Mouse (Mus musculus) kidney, adult 2 months (tissue): ENCODE data around the gene Fbxo47.

Source experiments
- CTCF ChIP-seq: fragments of 200-500 bp; conservative IDR thresholded peaks from 2 replicates; pipeline ENCODE4 v1.5.1; 2011; ENCODE audit warnings: low read depth, mild to moderate bottlenecking, control low read depth, low read length, moderate library complexity, mixed read lengths; ENCODE audit not compliant: insufficient read depth, insufficient read length
- POLR2A ChIP-seq: fragments of 200-500 bp; IDR thresholded peaks from one replicate; pipeline ENCODE4 v1.6.1; 2011; ENCODE audit warnings: low read depth, low read length, control low read depth

DNA sequence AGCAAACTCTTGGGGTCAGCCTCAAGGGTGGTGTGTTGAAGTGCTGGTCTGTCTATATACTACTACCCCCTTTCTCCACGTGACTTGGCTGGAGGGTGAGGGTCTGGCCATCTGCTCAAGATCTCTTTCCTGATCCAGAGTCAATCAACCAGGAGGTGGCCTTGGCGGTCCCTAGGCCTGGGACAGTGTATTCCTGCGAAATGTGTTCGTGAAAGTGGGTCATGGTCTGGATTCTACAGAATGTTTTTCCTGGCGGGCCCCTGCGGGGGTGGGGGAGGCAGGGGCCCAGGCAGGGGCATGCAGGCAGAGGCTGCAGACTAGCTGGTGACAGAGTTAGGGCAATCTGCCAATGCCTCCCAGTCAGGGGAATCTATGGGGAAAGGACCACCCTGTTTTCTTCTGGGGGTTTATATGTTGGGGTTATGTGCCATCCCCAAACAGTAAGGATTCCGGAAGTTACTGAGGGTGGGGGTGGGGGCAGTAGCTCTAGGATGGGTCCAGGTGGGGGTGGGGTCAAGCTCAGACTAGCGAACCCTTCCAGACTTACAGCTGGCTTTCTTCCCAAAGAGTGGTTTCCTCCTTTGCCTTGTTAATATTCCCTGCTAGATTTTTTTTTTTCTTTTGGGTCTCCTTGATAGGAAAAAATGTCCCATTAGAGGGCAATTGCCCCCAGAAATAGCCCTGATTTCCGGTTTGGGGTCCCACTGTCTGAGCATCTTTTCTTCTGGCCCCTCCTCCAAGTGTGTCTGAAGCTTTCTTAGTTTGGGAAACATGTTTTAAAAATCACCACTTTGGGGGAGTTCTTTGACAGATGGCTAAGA lies 78.9 kb downstream of the Fbxo47 start:
- TF ChIP-seq CTCF (no peak), POLR2A (no peak)
